Mouse (Mus musculus): ENCODE measurements around the gene Usp43. TPM values are rescaled to one million over a fixed set of nuclear protein-coding genes. Genes with fewer than 3 reads are reported as not detected.

Usp43 gene
- total and polyA plus RNA-seq, 3 experiments, result not detected

- Histone ChIP-seq H3K4me1 (ENCODE audit: control insufficient read depth in 1 of 2, insufficient read depth in 2 of 2, low read length in 2 of 2) (no peaks in the 10 kb centered on the region), H3K27ac (ENCODE audit: control insufficient read depth, low read depth, low read length) (no peak overlapping the region), H3K9me3 (replicated peaks; ENCODE audit: insufficient read depth, low read length) (no peaks in the 10 kb centered on the region), H3K4me3 (ENCODE audit: control insufficient read depth in 1 of 2, insufficient read depth in 1 of 2, low read depth in 2 of 2, low read length in 2 of 2) (no peak overlapping the region), H3K9ac (ENCODE audit: control insufficient read depth, low read depth, low read length, poor library complexity, severe bottlenecking) (no peak overlapping the region), H3K36me3 (ENCODE audit: control insufficient read depth in 1 of 2, insufficient read depth in 2 of 2, low read length in 2 of 2) (no peaks in the 10 kb centered on the region), H3K27me3 (ENCODE audit: control insufficient read depth in 1 of 2, insufficient read depth in 2 of 2, low read length in 2 of 2) (no peaks in the 10 kb centered on the region), H3K79me2 (ENCODE audit: control insufficient read depth, insufficient read depth, low read length, poor library complexity) (no peaks in the 10 kb centered on the region)
- DNase-seq (ENCODE audit: low read depth, low spot score), result no peak
- TF ChIP-seq SIN3A (IDR thresholded peaks at IDR 0.05; ENCODE audit: low read length) (no peak), RAD21 (IDR thresholded peaks at IDR 0.05; ENCODE audit: low read depth, low read length) (no peak), ZC3H11A (IDR thresholded peaks at IDR 0.05; ENCODE audit: low read depth, low read length) (no peak), POLR2AphosphoS2 (IDR thresholded peaks at IDR 0.05; ENCODE audit: low read length) (no peak), ELF1 (IDR thresholded peaks at IDR 0.05; ENCODE audit: low read depth, low read length) (no peak), CHD2 (IDR thresholded peaks at IDR 0.05; ENCODE audit: low read length) (no peak), HCFC1 (IDR thresholded peaks at IDR 0.05; ENCODE audit: low read depth, low read length) (no peak), NELFE (IDR thresholded peaks at IDR 0.05; ENCODE audit: low read depth, low read length) (no peak), MEF2A (IDR thresholded peaks at IDR 0.05; ENCODE audit: extremely low read depth, insufficient replicate concordance, low read depth, low read length, poor library complexity, severe bottlenecking) (no peak), POLR2AphosphoS5 (IDR thresholded peaks at IDR 0.05; ENCODE audit: borderline replicate concordance, low read depth, low read length) (no peak), GATA1 (IDR thresholded peaks at IDR 0.05; ENCODE audit: low read depth, low read length) (no peak), MYB (IDR thresholded peaks at IDR 0.05; ENCODE audit: low read depth, low read length) (no peak), TBP (IDR thresholded peaks at IDR 0.05; ENCODE audit: low read depth, low read length) (no peak), ZKSCAN1 (IDR thresholded peaks at IDR 0.05; ENCODE audit: low read depth, low read length) (no peak), MYC (IDR thresholded peaks at IDR 0.05; ENCODE audit: low read depth, low read length) (no peak)
Measured at GRCm38 (mm10) chr11:67932156-67932555, 10.2 kb upstream of the Usp43 start.

- no peak for DNase-seq (ENCODE audit: low read depth, low spot score)
- H3K79me2 ChIP-seq (ENCODE audit: control insufficient read depth, insufficient read depth, low read length, poor library complexity), result no peaks in the 10 kb centered on the region
- no peaks in the 10 kb centered on the region for H3K4me1 ChIP-seq (ENCODE audit: control insufficient read depth in 1 of 2, insufficient read depth in 2 of 2, low read length in 2 of 2)
- H3K9ac ChIP-seq (ENCODE audit: control insufficient read depth, low read depth, low read length, poor library complexity, severe bottlenecking), result no peak overlapping the region
- no peak overlapping the region for H3K27ac ChIP-seq (ENCODE audit: control insufficient read depth, low read depth, low read length)
- H3K27me3 ChIP-seq (ENCODE audit: control insufficient read depth in 1 of 2, insufficient read depth in 2 of 2, low read length in 2 of 2), result no peaks in the 10 kb centered on the region
- no peaks in the 10 kb centered on the region for H3K36me3 ChIP-seq (ENCODE audit: control insufficient read depth in 1 of 2, insufficient read depth in 2 of 2, low read length in 2 of 2)
- no peaks in the 10 kb centered on the region for H3K9me3 ChIP-seq (replicated peaks; ENCODE audit: insufficient read depth, low read length)
- H3K4me3 ChIP-seq (ENCODE audit: control insufficient read depth in 1 of 2, insufficient read depth in 1 of 2, low read depth in 2 of 2, low read length in 2 of 2), result no peak overlapping the region
- TF ChIP-seq TBP (IDR thresholded peaks at IDR 0.05; ENCODE audit: low read depth, low read length) (no peak), BHLHE40 (IDR thresholded peaks at IDR 0.05; ENCODE audit: borderline replicate concordance, low read depth, low read length) (no peak), ETS1 (IDR thresholded peaks at IDR 0.05; ENCODE audit: low read depth, low read length) (no peak), CHD2 (IDR thresholded peaks at IDR 0.05; ENCODE audit: low read length) (no peak), USF1 (IDR thresholded peaks at IDR 0.05; ENCODE audit: low read depth, low read length) (no peak), HCFC1 (IDR thresholded peaks at IDR 0.05; ENCODE audit: low read depth, low read length) (no peak), ZNF384 (IDR thresholded peaks at IDR 0.05; ENCODE audit: low read depth, low read length) (no peak), CHD1 (IDR thresholded peaks at IDR 0.05; ENCODE audit: low read depth, low read length) (no peak), MXI1 (IDR thresholded peaks at IDR 0.05; ENCODE audit: low read depth, low read length) (no peak), POLR2AphosphoS5 (IDR thresholded peaks at IDR 0.05; ENCODE audit: borderline replicate concordance, low read depth, low read length) (no peak), JUND (IDR thresholded peaks at IDR 0.05; ENCODE audit: low read depth, low read length) (no peak), EP300 (IDR thresholded peaks at IDR 0.05; ENCODE audit: low read depth in 1 of 2, low read length in 2 of 2) (no peak), MAZ (IDR thresholded peaks at IDR 0.05; ENCODE audit: low read depth, low read length) (no peak), E2F4 (IDR thresholded peaks at IDR 0.05; ENCODE audit: borderline replicate concordance, low read depth, low read length) (no peak), MAFK (IDR thresholded peaks at IDR 0.05; ENCODE audit: borderline replicate concordance, low read depth, low read length) (no peak), RCOR1 (IDR thresholded peaks at IDR 0.05; ENCODE audit: low read depth, low read length) (no peak), ZKSCAN1 (IDR thresholded peaks at IDR 0.05; ENCODE audit: low read depth, low read length) (no peak)
Measured at GRCm38 (mm10) chr11:67926348-67927055, 4.5 kb upstream of the Usp43 start.

All from MEL (cell line).